Mouse (Mus musculus) adrenal gland, postnatal 36 days (tissue): ENCODE measurements at regions not wholly inside any gene's neighbourhood (a gene's known extent, or its start where the extent isn't known, plus 50 kb on each side); places are given as distances from the start of the nearest gene placed in this dataset.

Experiments used
- DNase-seq, 2 experiments: peaks; one replicate each; pipeline ENCODE4 v3.0.0; 2021; ENCODE audit warnings: mixed read lengths in 1 of 2

DNA sequence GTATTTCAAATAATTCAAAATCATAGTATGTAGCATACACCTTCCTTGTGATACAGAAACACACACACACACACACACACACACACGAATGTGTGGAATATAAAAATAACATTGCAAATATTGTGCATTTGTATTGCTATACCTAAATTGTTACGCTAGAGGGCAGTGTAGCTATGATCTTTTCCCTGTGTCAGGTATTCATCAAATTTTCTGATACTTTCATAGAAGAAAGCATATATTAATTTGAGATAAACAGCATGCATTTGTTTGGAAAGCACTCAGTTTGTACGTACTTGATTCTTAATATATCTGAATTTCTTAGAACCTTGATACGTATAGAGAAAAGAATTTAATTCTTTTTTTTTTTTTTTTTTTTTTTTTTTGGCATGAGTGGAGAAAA is 1700.9 kb upstream of the Sel1l start:
- DNase-seq, result no peak

GRCm38 (mm10) chr12:93523465-93523864 is 1674.5 kb upstream of the Sel1l start:
- no peak for DNase-seq

DNA sequence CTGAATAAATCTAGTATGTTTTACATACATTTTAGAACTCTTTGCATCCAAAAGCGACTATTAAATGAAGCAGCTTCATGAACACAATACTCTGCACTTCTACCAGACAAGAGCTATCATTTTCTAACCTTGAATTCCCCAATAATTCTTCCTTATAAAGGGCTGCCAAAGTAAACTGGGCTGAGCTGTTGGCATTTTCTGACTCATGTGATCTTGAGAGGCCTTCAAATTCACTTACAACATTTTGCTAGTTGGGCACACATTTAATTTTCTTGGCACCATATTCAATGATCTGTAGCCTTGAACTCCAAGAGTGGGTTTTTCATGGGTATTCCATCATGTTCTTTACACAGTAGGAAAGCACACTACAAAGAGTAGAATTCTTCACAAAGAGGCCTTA is 1637.4 kb upstream of the Sel1l start:
- DNase-seq, result peak; percentile 28 to 35

DNA sequence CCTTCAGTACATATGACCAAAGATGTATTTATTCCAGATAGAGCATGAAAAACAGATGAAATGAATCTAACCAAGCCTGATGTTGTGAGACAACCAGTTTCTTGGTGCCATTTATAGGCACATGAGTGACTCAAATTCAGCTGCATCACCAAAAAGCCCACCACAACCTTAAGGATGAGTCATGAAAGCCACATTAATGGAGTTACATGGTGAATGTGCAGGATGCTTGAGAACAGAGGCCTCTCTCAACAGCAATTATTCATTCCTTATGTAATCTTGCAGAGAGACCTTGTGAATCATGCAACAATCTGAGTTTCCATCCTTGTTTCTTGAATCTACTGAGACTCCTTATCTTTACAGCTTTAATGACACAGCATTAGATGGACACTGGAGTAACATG is 1613.1 kb upstream of the Sel1l start:
- no peak for DNase-seq

- DNase-seq, result no peak
These were observed 1600.5 kb upstream of the Sel1l start for GRCm38 (mm10) chr12:93449436-93449835.

- DNase-seq, result no peak
These were observed 1580.3 kb upstream of the Sel1l start for GRCm38 (mm10) chr12:93429218-93429617.

DNA sequence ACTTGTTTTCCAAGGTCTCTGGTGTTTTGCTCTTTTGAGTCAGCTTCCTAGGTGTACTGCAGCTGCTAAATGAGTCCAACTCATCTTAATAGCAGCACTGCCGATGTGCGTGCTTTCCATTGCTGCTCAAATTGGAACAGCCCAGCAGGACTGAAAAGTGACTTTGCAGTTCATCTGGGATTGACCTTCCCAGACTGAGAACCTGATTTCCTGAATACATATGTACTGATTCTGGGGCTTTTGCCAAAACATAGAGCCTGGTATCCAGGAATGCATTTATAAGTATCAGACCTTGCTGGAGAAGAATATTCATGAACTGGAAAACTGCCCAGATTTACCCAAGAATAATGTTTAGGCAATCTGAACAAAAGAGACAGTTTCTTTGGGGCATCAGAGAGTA is 1579.0 kb upstream of the Sel1l start:
- no peak for DNase-seq

DNA sequence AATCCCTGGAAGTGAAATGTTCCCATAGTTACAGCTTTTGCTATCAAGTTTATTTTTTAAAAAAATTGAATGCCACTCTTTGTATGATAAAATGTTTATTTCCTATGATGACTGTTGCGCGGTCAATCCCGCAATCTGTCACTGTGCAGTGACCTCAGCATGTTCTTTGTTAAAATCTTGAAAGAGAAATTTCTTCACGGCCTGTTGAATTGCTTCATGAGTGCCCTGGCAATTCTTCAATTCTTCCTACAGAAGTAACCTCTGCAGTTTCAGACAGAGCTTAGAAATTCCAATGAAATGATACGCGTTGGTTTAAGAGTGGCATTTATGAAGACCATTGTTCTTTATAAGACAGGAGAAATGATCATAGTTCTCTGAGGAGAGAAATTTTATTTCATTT is 1567.4 kb upstream of the Sel1l start:
- no peak for DNase-seq

DNA sequence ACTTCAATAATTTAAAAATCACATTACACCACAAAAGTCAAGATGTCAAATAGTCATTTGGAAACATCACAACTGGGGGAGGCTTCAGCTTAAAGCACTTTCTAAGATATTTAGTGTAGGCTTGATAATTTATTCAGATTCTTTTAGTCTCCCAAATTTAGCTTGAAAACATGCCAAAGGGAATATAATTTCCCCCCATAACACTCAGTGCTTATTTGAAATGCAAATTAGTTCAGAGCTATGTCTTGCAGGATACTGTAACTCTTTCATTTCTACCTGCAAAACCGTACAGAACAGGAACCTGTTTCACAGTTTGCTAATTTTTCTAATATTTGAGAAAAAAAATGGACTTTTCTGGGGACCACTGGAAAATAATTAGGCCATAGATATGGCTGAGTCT is 1566.8 kb upstream of the Sel1l start:
- no peak for DNase-seq

GRCm38 (mm10) chr12:93385578-93385977 is 1536.6 kb upstream of the Sel1l start:
- no peak for DNase-seq

DNA sequence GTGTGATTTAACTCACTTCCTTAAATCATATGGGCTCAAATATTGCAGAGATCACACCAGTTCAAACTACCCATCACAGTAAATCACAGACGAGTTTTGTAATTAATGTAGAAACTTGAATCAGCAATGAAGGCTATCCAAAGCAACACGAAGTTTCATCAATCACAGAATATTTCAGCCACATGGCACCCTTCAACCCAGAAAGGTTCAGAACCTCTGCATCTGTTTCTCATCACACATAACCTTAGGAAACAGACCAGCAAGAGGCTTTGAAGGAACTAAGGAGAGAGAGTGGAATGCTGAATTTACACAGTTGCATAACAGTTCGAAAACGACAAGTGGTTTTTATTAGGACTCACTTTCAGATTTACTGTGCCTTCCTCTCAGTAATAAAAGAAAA is 1494.0 kb upstream of the Sel1l start:
- DNase-seq, result no peak

DNA sequence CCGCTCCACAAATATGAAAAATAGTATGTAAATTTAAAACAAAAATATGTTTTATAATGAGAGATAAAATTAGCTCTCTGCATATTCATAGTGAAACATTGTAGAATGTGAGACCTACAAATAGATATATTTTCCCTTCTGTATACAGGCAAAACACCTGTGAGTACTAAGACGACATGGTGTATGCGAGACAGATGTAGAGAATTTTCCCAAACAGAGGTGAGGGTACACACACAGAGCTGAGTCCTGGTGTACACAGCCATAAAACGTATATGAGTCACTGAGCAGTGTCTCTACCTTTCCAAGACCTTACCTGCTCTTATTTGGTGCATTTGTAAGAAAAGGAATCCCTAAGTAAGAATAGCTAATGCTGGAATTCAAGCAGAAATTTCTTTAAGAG is 1493.6 kb upstream of the Sel1l start:
- no peak for DNase-seq

DNA sequence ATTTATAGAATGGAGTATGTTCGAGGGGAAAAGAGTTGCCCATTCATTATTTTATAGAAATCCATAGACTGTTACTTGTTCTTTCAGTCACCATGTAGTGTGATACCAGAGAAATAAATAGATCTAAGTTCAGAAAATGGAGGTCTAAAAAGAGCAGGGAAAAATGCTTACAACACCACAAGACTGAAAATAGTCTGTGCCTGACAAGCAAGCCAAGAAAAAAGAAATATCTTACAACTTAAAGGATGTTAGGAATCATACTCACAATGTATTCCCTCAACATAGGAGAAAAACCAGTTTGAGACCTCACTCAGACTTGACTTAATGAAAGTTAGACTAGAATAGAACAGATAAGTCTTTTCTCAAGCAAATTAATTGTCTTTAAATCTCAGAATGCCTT is 1486.6 kb upstream of the Sel1l start:
- DNase-seq, result no peak

GRCm38 (mm10) chr12:93312214-93312613 is 1463.3 kb upstream of the Sel1l start:
- no peak for DNase-seq

DNA sequence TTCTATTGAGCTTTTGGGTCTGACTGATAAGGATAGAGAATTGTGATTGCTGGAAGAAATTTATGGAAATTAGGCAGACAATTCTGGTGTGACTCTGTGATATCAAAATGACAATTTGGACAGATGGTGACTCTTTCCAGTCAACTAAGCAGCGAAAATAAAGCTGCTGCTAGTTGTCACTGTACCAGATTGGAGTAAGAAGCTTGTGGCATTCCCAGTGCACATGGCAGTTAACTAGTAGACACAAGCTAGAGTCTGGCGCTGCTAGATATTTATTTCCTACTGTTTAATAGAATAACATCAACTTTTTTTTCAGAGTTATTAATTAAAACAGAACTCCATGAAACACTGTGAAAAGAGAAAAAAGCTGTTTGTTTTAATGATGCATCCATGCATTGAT is 1432.9 kb upstream of the Sel1l start:
- no peak for DNase-seq

GRCm38 (mm10) chr12:93273652-93274051 is 1424.7 kb upstream of the Sel1l start:
- DNase-seq, result no peak

DNA sequence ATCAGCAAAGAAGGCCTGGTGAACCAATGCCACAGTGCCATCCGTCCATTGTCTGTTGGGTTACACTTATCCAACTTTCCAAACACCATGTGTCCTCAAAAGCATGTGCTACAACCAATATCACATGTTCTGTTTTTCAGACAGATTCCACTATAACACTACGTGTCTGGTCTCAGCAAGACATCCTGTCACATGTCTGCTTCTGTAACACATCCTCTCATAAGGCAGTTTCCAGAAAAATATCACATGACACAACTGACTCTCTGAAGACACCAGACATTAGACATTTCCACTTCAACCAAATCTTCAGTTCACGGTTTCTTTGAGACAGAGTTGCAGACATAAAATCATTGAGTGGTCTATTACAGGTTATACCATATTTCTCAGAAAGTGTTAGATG is 1381.3 kb upstream of the Sel1l start:
- DNase-seq, result no peak

DNA sequence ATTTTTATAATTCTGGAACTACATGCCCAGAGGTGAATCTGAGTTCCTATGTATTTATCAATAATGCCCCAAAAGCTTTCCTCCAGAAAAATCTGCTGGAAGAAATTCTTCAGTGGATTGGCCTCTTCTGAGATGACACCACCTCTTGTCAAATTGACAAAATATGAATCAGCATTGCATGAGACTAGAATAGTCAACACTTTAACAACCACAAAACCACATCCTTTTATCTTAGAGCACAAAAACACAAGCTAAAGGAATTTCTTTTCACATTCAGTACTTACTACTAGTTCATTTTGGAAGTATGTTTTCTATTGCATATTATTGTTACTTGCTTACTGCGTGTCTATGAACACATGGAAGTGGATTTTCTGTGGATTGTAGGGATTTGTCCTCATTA is 1377.9 kb upstream of the Sel1l start:
- no peak for DNase-seq

GRCm38 (mm10) chr12:93221179-93221922 is 1372.4 kb upstream of the Sel1l start:
- no peak for DNase-seq

DNA sequence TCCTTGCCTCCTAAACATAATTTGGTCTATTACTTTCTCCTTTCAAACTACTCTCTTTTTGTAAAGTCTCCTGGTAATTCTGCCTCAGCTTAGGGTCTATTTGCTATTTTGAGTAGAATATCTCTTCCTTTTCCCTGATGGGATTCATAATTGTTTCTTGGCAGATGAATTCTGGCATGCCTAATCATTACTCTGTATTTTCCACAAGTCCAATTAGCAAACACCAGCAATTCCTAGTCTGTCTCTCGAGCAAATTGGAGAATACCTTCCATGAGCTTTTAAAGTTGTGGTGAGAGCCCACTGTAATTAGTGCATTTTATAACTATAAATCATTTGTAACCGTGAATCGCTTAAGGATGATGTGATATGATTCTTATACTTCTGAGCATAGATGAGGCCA is 1358.6 kb upstream of the Sel1l start:
- no peak for DNase-seq

DNA sequence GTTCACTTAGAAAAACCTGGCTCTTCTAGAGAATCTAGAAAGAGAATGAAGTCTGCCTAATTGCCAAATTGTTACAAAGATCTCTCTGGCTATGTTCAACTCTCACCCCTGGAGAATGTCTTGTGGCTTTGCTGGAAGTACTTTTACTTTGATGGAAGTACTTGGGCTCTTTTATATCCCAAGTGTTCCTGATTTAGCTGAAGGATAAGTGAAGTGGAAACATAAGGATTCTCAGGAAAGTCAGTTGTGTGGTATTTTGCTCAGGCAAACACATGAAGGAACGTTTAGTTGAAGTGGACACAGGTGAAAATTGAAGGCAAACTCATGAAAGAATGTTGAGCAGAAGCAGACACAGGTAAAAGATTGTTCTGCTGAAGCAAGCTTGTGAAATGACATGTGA is 1340.0 kb upstream of the Sel1l start:
- DNase-seq, result no peak

- no peak for DNase-seq
These were observed 1324.8 kb upstream of the Sel1l start for GRCm38 (mm10) chr12:93173744-93174143.

DNA sequence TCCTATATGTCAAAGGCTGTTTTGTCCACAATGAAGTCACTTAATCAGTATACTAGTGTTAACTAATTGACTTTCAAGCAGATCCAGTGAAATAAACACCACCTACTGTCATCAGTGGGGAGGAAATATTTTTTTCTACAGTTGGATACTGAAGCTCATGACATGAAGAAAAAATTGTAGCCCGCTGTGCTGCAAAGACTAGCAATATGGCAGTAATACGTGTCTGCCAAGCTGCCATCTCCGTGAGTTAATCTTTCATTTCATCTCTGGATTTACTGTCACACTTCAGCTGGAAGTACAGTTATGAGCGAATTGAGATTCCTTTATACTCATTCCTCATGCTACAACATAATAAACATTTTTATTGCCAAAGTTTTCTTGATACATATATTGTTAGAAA is 1311.3 kb upstream of the Sel1l start:
- DNase-seq, result no peak

- peak; percentile 39 to 56 for DNase-seq
These were observed 1303.8 kb upstream of the Sel1l start for GRCm38 (mm10) chr12:93152618-93153245.
